Mouse (Mus musculus) intestine, embryonic 16.5 days (tissue): ENCODE data around the gene Itfg2. TPM values are rescaled to one million over a fixed set of nuclear protein-coding genes. Genes with fewer than 3 reads are reported as not detected.

ENCODE experiments used
- ATAC-seq: fragments of 200-750 bp; cut with Nextera tagmentation; 2 replicates; pipeline ENCODE4 v1.8.0; 2017; ENCODE audit warnings: moderate TSS enrichment, moderate library complexity
- H3K27ac ChIP-seq: fragments of 300-500 bp; sonication (generic); 2 replicates; pipeline ENCODE4 v1.5.1; 2014; ENCODE audit warnings: mild to moderate bottlenecking, low read length
- H3K27me3 ChIP-seq: fragments of 300-500 bp; sonication (generic); replicated peaks from 2 replicates; pipeline ENCODE4 v1.6.1; 2014; ENCODE audit warnings: low read length, control low read depth, mixed read lengths; ENCODE audit not compliant: control insufficient read depth, insufficient read depth
- H3K36me3 ChIP-seq: fragments of 300-500 bp; sonication (generic); 2 replicates; pipeline ENCODE4 v1.6.1; 2014; ENCODE audit warnings: low read length, control low read depth; ENCODE audit not compliant: control insufficient read depth, insufficient read depth
- H3K4me1 ChIP-seq: fragments of 300-500 bp; sonication (generic); 2 replicates; pipeline ENCODE4 v1.6.1; 2014; ENCODE audit warnings: low read length, control low read depth, mixed read lengths; ENCODE audit not compliant: control insufficient read depth, insufficient read depth
- H3K4me2 ChIP-seq: fragments of 300-500 bp; sonication (generic); 2 replicates; pipeline ENCODE4 v1.6.1; 2014; ENCODE audit warnings: low read depth, low read length, control low read depth
- H3K4me3 ChIP-seq: fragments of 300-500 bp; sonication (generic); 2 replicates; pipeline ENCODE4 v1.5.1; 2014; ENCODE audit warnings: mild to moderate bottlenecking, low read length
- H3K9ac ChIP-seq: fragments of 300-500 bp; sonication (generic); 2 replicates; pipeline ENCODE4 v1.6.1; 2014; ENCODE audit warnings: low read depth, low read length
- H3K9me3 ChIP-seq: fragments of 300-500 bp; sonication (generic); 2 replicates; pipeline ENCODE4 v1.6.1; 2016; ENCODE audit warnings: low read length, control low read depth; ENCODE audit not compliant: control insufficient read depth
- WGBS: fragments of 180-500 bp; shearing (Covaris S2); extraction: QIAGEN DNeasy Blood & Tissue Kit; methylation state at CpG from one replicate; pipeline ENCODE4 v1.1.7; 2014; 5-methylcytosine and 5-hydroxymethylcytosine counted together
- polyA plus RNA-seq: library from polyadenylated mRNA; unstranded; fragments of >200 nt; fragmentation: Nextera tagmentation; extraction: Ambion mirVana; gene quantifications from 2 replicates; pipeline ENCODE4 v1.2.1, GENCODE M21; 2015

Gene Itfg2
- polyA plus RNA-seq, 1 experiment from 2014 or later = 26.6 TPM

GRCm38 (mm10) chr6:128460321-128460720, 35.6 kb upstream of the Itfg2 start:
- WGBS = 35% methylated on average over 2 of the region's 2 CpGs
- no peaks in the 10 kb centered on the region for H3K36me3 ChIP-seq
- ATAC-seq = no peak
- no peaks in the 10 kb centered on the region for H3K9me3 ChIP-seq
- no peaks in the 10 kb centered on the region; the same call in 1 of the 2 replicates for H3K4me1 ChIP-seq
- no peaks in the 10 kb centered on the region for H3K27me3 ChIP-seq
- no peak overlapping the region for H3K27ac ChIP-seq
- H3K4me3 ChIP-seq = no peak overlapping the region
- H3K9ac ChIP-seq = no peak overlapping the region
- H3K4me2 ChIP-seq = no peak overlapping the region

GRCm38 (mm10) chr6:128457186-128457585, 32.5 kb upstream of the Itfg2 start:
- no peaks in the 10 kb centered on the region for H3K27me3 ChIP-seq
- WGBS = 76% methylated on average over 5 of the region's 5 CpGs
- no peaks in the 10 kb centered on the region; the same call in 1 of the 2 replicates for H3K4me1 ChIP-seq

DNA sequence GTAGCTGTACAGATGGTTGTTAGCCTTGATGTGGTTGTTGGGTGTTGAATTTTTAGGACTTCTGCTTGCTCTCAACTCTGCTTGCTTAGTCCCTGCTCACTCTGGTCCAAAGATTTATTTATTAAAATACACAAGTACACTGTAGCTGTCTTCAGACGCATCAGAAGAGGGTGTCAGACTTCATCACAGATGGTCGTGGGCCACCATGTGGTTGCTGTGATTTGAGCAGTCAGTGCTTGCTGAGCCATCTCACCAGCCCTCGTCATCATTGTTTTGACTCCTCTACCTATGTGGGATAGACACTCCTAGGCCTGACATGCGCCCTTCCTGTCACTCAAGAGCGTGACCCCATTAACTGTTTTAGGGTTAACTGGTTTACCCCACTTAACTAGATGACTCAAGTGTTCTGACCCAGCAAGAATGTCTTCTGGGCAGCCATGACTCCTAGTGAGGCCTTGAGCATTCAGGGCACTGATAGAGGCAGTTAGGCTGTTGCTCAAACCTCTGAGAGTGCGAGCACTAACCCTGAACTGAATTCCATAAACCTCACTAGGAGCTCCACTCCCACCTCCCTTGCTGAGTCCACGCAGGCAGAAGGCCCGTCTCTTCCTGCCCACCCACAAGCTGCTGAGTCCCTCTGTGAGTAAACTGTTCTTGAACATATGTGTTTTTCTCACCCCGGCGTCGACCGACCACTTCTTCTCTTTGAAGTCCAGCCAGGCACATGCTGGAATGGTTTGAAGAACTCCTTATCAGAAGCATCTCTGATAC, 31.3 kb upstream of the Itfg2 start:
- H3K36me3 ChIP-seq = no peaks in the 10 kb centered on the region
- no peak overlapping the region for H3K9ac ChIP-seq
- H3K4me2 ChIP-seq = no peak overlapping the region
- no peak overlapping the region for H3K27ac ChIP-seq
- no peaks in the 10 kb centered on the region; the same call in 1 of the 2 replicates for H3K4me1 ChIP-seq
- no peak for ATAC-seq
- WGBS = 71% methylated on average over 12 of the region's 12 CpGs
- H3K9me3 ChIP-seq = no peaks in the 10 kb centered on the region
- no peaks in the 10 kb centered on the region for H3K27me3 ChIP-seq
- no peak overlapping the region for H3K4me3 ChIP-seq

More at GRCm38 (mm10) chr6:128457186-128457585, 32.5 kb upstream of the Itfg2 start:
- H3K9ac ChIP-seq = no peak overlapping the region
- no peaks in the 10 kb centered on the region for H3K9me3 ChIP-seq
- ATAC-seq = no peak
- H3K4me3 ChIP-seq = no peak overlapping the region
- no peak overlapping the region for H3K27ac ChIP-seq
- no peaks in the 10 kb centered on the region for H3K36me3 ChIP-seq
- no peak overlapping the region for H3K4me2 ChIP-seq

DNA sequence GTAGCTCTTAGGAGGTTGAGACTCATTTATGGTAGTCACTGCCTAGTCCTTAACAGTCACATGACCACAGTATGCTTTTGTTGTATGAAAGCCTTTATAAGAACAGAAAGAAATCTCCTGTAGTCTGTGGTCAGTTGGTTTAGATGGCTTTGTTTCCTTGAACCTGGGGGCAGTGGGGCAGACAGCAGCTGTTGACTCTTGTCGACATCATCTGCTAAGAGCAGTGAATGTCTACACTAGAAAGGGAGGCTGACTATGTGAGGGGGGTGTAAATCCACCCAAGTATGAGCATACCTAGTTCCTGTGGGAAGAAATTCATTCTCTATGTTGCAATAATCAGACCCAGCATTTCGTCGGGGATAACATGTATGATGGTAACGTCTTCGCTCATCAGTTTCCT, 22.3 kb upstream of the Itfg2 start:
- no peak overlapping the region for H3K4me2 ChIP-seq
- no peak overlapping the region for H3K27ac ChIP-seq
- H3K4me1 ChIP-seq = no peaks in the 10 kb centered on the region
- H3K27me3 ChIP-seq = no peaks in the 10 kb centered on the region
- H3K9me3 ChIP-seq = no peaks in the 10 kb centered on the region
- no peak for ATAC-seq
- no peak overlapping the region for H3K9ac ChIP-seq
- H3K4me3 ChIP-seq = no peak overlapping the region
- no peaks in the 10 kb centered on the region for H3K36me3 ChIP-seq
- 95% methylated on average over 5 of the region's 5 CpGs for WGBS

GRCm38 (mm10) chr6:128445761-128446535, 21.2 kb upstream of the Itfg2 start:
- Histone ChIP-seq H3K9me3 (no peaks in the 10 kb centered on the region), H3K27me3 (no peaks in the 10 kb centered on the region), H3K4me3 (peak overlapping the region; percentile 0; the same call in 1 of the 2 replicates), H3K27ac (no peak overlapping the region), H3K4me1 (no peaks in the 10 kb centered on the region), H3K4me2 (peak overlapping the region; percentile 21; the same call in 1 of the 2 replicates), H3K9ac (peak overlapping the region; percentile 25; the same call in 1 of the 2 replicates), H3K36me3 (no peaks in the 10 kb centered on the region)
- WGBS = 15% methylated on average over 14 of the region's 14 CpGs
- ATAC-seq = peak; percentile 83

DNA sequence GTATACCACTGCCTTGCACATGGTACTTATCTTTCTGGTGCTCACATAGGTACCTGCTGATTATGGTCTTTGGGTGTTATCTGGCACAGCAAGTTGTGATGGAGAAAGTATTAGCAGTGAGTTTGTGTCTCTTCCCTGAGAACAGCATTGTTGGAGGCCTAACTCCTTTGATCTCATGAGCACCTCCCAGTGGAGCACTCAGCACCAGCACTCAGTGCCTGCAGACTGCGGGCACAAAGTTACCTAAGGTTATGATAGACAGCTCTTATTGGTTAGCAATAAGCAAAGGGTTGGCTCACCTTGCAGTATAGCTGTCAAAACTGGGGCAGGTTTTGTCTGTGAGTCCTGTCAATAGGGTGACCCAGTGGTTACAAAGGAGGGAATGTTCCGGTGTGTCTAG, 15.5 kb upstream of the Itfg2 start:
- H3K9ac ChIP-seq = no peak overlapping the region
- no peaks in the 10 kb centered on the region for H3K27me3 ChIP-seq
- no peak for ATAC-seq
- peaks cover 10% of the 10 kb centered on the region for H3K36me3 ChIP-seq
- no peak overlapping the region for H3K4me3 ChIP-seq
- WGBS = 95% methylated on average over 2 of the region's 2 CpGs
- H3K9me3 ChIP-seq = no peaks in the 10 kb centered on the region
- H3K27ac ChIP-seq = no peak overlapping the region
- H3K4me2 ChIP-seq = no peak overlapping the region
- H3K4me1 ChIP-seq = peaks cover 17% of the 10 kb centered on the region

GRCm38 (mm10) chr6:128438871-128439341, 14.2 kb upstream of the Itfg2 start:
- Histone ChIP-seq H3K27ac (peak overlapping the region; percentile 42), H3K4me1 (peaks cover 17% of the 10 kb centered on the region), H3K4me3 (peak overlapping the region; percentile 99), H3K9ac (peak overlapping the region; percentile 99), H3K36me3 (peaks cover 19% of the 10 kb centered on the region), H3K9me3 (no peaks in the 10 kb centered on the region), H3K4me2 (peak overlapping the region; percentile 79), H3K27me3 (no peaks in the 10 kb centered on the region)
- peak; percentile 51 for ATAC-seq
- WGBS = 19% methylated on average over 18 of the region's 18 CpGs

GRCm38 (mm10) chr6:128438317-128438870, 13.7 kb upstream of the Itfg2 start, which contains the start of gene Fkbp4:
Fkbp4 (minus strand) TSS chr6:128438677.
- Histone ChIP-seq H3K4me2 (peak within 1 kb of the TSS; percentile 79), H3K27ac (peak within 1 kb of the TSS; percentile 99), H3K4me3 (peak within 1 kb of the TSS; percentile 99), H3K9ac (peak within 1 kb of the TSS; percentile 99), H3K4me1 (peaks cover 17% of the 10 kb centered on the region), H3K36me3 (peaks cover 20% of the 10 kb centered on the region), H3K27me3 (no peaks in the 10 kb centered on the region), H3K9me3 (no peaks in the 10 kb centered on the region)
- ATAC-seq = peak; percentile 93
- WGBS = under 1% methylated on average over 67 of the region's 67 CpGs

- Histone ChIP-seq H3K36me3 (peaks cover 26% of the 10 kb centered on the region), H3K9ac (peak overlapping the region; percentile 99), H3K4me3 (peak overlapping the region; percentile 99), H3K27ac (peak overlapping the region; percentile 99), H3K27me3 (no peaks in the 10 kb centered on the region), H3K4me1 (peaks cover 17% of the 10 kb centered on the region), H3K9me3 (no peaks in the 10 kb centered on the region), H3K4me2 (peak overlapping the region; percentile 69)
- ATAC-seq = peak; percentile 91
- 0% methylated on average over 52 of the region's 52 CpGs for WGBS
Measured at GRCm38 (mm10) chr6:128437731-128438316, 13.1 kb upstream of the Itfg2 start.
